Mouse (Mus musculus): ENCODE measurements at regions not wholly inside any gene's neighbourhood (a gene's known extent, or its start where the extent isn't known, plus 50 kb on each side); places are given as distances from the start of the nearest gene placed in this dataset.

- no peak for DNase-seq (ENCODE audit: low spot score in 2 of 2)
Measured at GRCm38 (mm10) chr6:99984856-99985224, 258.6 kb upstream of the Prok2 start.

- no peak for DNase-seq (ENCODE audit: low spot score in 2 of 2)
Measured at GRCm38 (mm10) chr6:99984057-99984855, 258.1 kb upstream of the Prok2 start.

DNA sequence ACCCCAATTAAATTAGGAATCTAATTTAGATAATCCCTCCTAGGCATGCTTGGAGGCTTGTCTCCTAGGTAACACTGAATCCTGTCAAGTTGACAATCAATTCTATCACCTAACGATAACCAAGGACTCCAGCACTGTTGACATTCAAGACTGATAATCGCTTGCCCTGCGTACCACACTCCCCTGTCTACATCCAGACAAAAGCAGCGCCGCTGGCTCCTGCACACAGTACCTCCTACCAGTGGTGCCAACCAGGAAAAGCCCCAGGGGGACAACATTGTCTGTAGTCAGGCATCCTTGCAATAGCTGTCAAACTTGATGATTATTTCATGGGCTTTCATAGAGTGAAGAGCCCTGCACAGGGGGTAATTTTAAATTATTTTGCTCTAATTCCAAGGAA, 253.4 kb upstream of the Prok2 start:
- no peak for DNase-seq (ENCODE audit: low spot score in 2 of 2)

DNA sequence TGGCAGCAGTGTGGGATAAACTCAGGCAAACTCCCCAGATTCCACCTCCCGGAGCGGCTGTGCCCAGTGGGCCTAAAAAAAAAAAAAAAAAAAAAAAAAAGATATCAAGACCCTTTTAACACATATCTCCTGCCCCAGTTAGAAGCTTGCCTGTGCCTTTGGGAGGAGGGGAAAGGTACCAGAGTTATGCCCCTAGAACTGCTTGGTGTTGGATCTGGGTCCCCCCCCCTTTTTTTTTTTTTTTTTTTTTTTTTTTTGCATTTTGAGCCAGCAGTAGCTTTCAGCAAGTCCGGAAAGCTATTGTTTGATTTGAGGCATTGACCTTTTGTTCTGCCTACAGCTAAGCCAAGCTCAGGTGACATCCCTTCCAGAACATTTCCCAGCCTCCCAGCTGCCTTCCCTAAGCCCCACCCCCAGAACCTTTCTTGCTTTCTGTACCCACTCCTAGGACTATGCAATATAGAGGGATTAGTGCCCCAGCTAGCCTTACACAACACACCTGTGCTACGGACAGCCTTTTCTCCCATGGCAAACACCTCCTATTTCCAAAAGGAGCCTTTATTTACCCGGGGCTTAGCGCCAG, 252.1 kb upstream of the Prok2 start:
- DNase-seq (ENCODE audit: low spot score in 2 of 2) = no peak

DNA sequence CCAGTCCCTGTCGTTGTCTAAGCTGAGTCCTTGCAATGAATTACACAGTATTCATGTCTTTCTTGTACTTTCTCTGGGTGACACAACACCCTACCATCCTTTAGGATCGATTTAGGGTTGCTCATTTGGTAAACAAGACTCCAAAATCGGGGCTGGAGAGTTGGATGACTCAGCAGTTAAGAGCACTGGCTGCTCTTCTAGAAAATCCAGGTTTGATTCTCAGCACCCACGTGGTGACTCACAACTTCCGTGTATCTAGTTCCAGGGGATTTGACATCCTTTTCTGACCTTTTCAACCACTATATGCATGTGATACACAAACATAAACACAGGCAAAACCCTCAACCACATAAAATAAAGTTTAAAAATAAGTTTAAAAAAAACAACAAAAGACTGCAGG, 250.0 kb upstream of the Prok2 start:
- DNase-seq (ENCODE audit: low spot score in 2 of 2) = no peak

DNA sequence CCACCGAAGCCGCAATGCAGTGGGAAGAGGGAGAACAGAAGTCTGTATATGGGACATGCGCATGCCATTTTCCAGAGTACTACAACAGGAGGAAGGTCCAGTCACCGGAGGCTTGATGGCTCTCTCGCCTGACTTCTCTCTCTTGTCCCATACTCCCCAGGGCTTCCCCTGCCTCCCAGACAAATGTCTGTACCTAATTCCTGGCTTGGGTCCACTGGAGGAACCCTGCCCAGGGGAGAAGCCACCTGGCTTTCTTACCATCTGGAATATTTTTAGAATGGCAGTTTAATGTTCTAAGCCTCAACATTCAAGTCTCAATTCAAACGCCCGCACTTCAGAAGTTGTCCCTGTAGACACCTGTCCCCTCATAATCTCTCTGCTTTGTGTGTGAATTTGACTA, 249.3 kb upstream of the Prok2 start:
- no peak for DNase-seq (ENCODE audit: low spot score in 2 of 2)

GRCm38 (mm10) chr6:99974464-99974863, 248.3 kb upstream of the Prok2 start:
- DNase-seq (ENCODE audit: low spot score in 2 of 2) = no peak

GRCm38 (mm10) chr6:99971376-99971775, 245.2 kb upstream of the Prok2 start:
- no peak for DNase-seq (ENCODE audit: low spot score in 2 of 2)

DNA sequence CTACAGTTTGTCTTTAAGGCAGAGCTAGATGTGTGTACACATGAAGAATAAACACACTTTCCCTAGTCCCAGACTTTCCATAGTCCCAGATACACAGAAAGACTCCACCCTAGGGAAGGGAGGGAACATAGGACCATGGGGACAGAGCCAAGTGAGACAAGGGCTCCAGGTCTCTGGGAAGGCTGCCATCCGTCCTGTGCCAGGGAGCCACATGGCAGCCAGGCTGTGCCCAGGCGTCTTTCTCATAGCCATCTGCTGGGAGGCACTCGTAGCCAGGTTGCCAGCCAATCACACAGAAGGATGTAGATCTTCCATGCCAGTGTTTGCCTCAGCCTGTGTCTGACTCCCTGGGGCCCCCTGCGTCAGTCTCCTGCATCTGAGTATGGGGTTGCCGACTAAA, 242.7 kb upstream of the Prok2 start:
- no peak for DNase-seq (ENCODE audit: low spot score in 2 of 2)

GRCm38 (mm10) chr6:99967465-99967864, 241.3 kb upstream of the Prok2 start:
- DNase-seq (ENCODE audit: low spot score in 2 of 2) = no peak

GRCm38 (mm10) chr6:99964540-99964939, 238.3 kb upstream of the Prok2 start:
- DNase-seq (ENCODE audit: low spot score in 2 of 2) = no peak

DNA sequence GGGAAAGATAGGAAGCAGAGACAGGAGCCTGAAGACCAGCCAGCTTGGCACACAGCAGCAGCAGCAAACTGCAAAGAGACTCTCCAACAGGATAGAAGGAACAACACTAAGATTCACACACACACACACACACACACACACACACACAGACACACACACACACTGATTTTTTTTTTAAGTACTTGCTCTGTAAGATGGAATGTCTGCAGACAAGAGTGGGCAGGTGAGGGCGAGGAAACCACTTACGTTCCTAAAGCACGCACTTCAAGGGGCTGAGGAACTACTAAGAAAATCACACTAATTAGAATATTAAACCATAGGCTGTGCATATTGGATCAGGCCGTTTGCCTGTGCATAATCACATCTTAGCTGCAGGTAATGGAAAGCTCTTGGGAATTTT, 237.8 kb upstream of the Prok2 start:
- no peak for DNase-seq (ENCODE audit: low spot score in 2 of 2)

GRCm38 (mm10) chr6:99959371-99959770, 233.2 kb upstream of the Prok2 start:
- DNase-seq (ENCODE audit: low spot score in 2 of 2) = no peak

- no peak for DNase-seq (ENCODE audit: low spot score in 2 of 2)
Measured at GRCm38 (mm10) chr6:99954832-99955830, 228.9 kb upstream of the Prok2 start.

DNA sequence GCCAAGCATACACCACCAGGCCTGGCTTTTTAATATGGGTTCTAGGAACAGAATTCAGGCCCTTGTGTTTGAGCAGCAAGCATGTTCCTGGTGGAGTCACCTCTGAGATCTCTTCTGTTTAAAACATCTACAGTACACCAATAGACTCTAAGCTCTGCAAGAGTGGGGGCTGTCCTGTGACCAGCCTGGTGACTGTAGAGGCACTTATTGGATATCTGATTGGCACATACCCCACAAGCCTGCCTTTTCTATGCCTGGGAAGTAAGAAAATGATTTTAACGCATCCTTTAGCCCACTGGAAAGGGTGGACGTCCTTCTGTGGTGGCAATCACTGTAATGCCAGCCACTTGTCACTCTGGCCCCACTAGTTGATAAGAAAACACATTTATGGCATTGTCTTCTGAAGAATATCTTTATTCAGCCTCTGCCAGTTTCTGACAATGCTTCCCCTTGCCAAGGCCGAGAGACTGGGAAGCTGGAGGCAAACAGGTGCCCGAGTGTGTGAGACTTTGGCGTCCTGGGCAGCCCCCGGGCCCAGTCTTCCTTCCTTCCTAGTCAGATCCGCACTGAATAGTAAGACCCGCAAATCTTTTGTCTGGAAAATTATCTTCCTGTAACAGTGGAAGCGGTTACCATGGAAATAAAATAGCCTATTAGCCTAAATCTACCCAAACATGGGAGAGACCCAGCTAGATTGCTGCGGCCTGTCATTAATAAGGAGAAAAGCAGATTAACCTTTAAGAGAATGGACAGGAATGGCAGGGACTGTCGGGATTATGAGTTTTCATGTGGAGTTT, 228.0 kb upstream of the Prok2 start:
- DNase-seq (ENCODE audit: low spot score in 2 of 2) = no peak

DNA sequence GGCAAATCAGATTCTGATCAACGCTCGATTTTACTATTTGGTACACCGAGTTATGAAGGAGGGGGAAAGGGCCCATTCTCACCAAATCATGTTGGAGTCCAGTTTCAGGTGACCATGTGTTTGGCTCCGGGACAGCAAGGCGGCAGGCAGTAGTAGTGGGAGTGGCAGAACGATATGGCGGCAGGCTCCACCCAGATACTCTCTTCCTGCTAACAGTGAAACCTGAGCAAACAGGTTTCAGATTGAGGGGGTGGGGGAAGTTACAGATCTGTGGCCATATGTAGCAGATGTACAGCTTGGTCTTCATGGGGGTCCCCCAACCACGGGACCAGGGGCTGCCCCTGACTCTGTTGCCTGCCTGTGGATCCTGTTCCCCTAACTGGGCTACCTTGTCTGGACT, 224.6 kb upstream of the Prok2 start:
- DNase-seq (ENCODE audit: low spot score in 2 of 2) = no peak

DNA sequence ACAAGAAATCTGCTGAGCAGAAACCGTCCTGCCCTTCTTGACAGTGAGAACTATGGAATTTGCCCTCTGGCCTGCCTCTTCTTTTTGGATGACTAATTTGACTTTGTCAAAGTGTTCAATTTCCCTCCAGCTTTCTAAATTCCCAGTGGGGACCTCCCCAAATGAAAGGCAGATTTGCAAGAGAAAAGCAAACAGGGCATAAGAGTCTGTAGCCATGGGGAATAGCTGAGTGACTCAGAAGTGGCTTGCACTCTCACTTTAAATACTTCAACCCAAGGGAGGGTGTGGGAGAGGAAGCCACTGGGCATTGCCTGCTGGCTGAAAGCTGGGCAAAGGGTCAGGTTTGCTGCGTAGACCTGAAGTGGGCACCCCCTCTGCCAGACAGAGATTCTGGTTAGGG, 220.7 kb upstream of the Prok2 start:
- no peak for DNase-seq (ENCODE audit: low spot score in 2 of 2)

- DNase-seq (ENCODE audit: low spot score in 2 of 2) = no peak
Measured at GRCm38 (mm10) chr6:99946481-99946880, 220.3 kb upstream of the Prok2 start.

DNA sequence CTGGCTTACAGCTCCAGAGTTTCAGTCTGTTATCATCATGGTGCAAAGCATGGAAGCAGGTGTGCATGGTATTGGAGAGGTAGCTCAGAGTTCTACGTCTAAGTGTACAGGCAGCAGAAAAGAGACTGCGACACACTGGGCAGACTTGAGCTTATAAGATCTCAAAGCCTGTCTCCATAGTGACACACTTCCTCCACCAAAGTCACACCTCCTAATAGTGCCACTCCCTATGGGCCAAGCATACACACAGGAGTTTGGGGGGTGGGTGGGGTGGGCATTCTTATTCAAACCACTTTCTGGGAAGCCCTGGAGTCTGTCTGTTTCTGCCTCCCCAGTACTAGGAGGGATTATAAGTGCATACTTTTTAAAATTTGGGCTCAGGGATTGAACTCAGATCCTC, 219.5 kb upstream of the Prok2 start:
- DNase-seq (ENCODE audit: low spot score in 2 of 2) = no peak

GRCm38 (mm10) chr6:99942958-99943357, 216.8 kb upstream of the Prok2 start:
- no peak for DNase-seq (ENCODE audit: low spot score in 2 of 2)

DNA sequence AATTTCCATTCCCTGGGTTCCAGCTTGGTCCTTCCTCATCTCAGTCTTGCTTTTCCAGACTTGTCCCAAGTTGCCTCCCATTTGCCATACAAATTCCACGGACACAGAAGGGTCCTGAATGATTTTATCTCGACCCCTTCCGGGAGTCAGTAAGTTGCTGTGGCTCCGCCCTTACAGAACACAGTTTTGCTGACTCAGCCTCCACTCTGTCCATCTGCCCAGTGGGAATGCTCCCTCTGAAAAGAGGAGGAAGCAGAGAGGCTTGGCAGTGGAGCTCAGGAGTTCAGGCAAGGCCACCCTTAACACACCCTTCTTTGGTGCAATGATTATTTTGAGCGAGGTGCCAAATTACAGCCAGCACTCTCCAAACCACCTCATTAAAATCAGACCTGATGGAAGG, 213.9 kb upstream of the Prok2 start:
- no peak for DNase-seq (ENCODE audit: low spot score in 2 of 2)

GRCm38 (mm10) chr6:99939382-99939781, 213.2 kb upstream of the Prok2 start:
- no peak for DNase-seq (ENCODE audit: low spot score in 2 of 2)

All from spleen, postnatal 14 days (tissue).